Mouse (Mus musculus): Measurements from ENCODE around the gene Rnf208. TPM values are rescaled to one million over a fixed set of nuclear protein-coding genes. Genes with fewer than 3 reads are reported as not detected.

Gene Rnf208
- polyA plus RNA-seq, 1 experiment from 2014 or later: 22.9 TPM

GRCm38 (mm10) chr2:25234050-25234449, 8.0 kb upstream of the Rnf208 start, which contains the start of gene Slc34a3:
Gene Slc34a3 (minus strand): TSS chr2:25234364.
- Histone ChIP-seq H3K4me1 (peaks cover under 1% of the 10 kb centered on the region), H3K9ac (no peak within 1 kb of the TSS), H3K9me3 (replicated peaks) (no peaks in the 10 kb centered on the region), H3K4me3 (replicated peaks) (no peak within 1 kb of the TSS), H3K4me2 (replicated peaks) (no peak within 1 kb of the TSS), H3K27me3 (peaks cover 11% of the 10 kb centered on the region; the same call in 1 of the 2 replicates), H3K27ac (replicated peaks) (no peak within 1 kb of the TSS), H3K36me3 (no peaks in the 10 kb centered on the region)
- ATAC-seq (ENCODE audit: insufficient number of reproducible peaks, low FRiP score, low TSS enrichment, low read depth): no peak
- WGBS: 84% methylated on average over 3 of the region's 3 CpGs

GRCm38 (mm10) chr2:25234551-25235220, 7.4 kb upstream of the Rnf208 start:
- Histone ChIP-seq H3K27ac (replicated peaks) (no peak overlapping the region), H3K4me2 (replicated peaks) (no peak overlapping the region), H3K9ac (no peak overlapping the region), H3K4me1 (no peaks in the 10 kb centered on the region), H3K9me3 (replicated peaks) (no peaks in the 10 kb centered on the region), H3K27me3 (peaks cover 11% of the 10 kb centered on the region; the same call in 1 of the 2 replicates), H3K36me3 (no peaks in the 10 kb centered on the region), H3K4me3 (replicated peaks) (no peak overlapping the region)
- ATAC-seq (ENCODE audit: insufficient number of reproducible peaks, low FRiP score, low TSS enrichment, low read depth): no peak
- WGBS: 56% methylated on average over 5 of the region's 5 CpGs

DNA sequence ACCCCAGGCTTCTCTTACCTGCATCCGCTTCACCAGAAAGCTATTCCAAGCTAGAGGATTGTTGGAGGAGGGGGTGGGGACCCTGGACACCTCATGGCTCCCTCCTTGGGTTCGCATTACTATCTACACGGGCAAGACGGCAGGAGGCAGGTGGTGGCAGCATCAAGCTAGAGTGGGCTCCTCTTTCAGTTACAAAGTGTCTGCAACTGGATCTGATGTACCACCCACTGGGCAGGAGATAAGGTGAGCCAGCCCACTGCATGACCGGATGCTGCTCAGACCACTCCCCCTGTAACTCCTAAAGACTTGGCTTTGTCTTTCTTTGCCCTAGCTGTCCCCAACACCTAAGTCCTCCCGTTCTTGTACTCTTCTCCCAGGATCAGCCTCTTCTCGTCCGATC, 5.4 kb upstream of the Rnf208 start, which contains the start of gene Rnf224:
Gene Rnf224, minus strand, starts transcription at position 174 of the 400 bp plus-strand sequence.
- no peak within 1 kb of the TSS for H3K4me2 ChIP-seq (replicated peaks)
- WGBS: 27% methylated on average over 8 of the region's 8 CpGs
- H3K9ac ChIP-seq: no peak within 1 kb of the TSS

DNA sequence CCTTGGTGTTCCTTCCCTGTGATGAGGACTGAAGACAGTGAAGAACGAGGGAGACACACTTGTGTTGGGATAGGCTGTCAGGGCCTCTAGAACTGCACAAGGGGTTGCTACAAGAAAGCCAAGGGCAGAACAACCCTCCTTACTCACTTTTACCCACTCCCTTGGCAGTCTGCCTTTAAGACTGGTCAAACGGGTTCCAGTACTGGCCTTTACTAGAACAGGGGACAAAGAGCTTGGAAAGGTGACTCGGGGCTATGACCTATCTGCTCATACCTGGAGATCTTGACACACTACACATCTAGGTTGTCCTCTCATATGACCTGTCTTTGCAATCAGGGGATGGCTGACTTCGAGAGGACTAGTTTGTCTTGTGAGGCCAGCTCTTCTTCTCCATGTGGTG, 4.5 kb upstream of the Rnf208 start:
- ATAC-seq (ENCODE audit: insufficient number of reproducible peaks, low FRiP score, low TSS enrichment, low read depth): no peak
- Histone ChIP-seq H3K27ac (replicated peaks) (peak overlapping the region; percentile 55; the same call in 1 of the 2 replicates), H3K9ac (no peak overlapping the region), H3K27me3 (peaks cover 18% of the 10 kb centered on the region), H3K4me1 (peaks cover 24% of the 10 kb centered on the region), H3K9me3 (replicated peaks) (no peaks in the 10 kb centered on the region), H3K4me3 (replicated peaks) (no peak overlapping the region), H3K36me3 (no peaks in the 10 kb centered on the region), H3K4me2 (replicated peaks) (no peak overlapping the region)
- 60% methylated on average over 4 of the region's 4 CpGs for WGBS

More for the DNA sequence above, 5.4 kb upstream of the Rnf208 start, which contains the start of gene Rnf224:
- Histone ChIP-seq H3K4me3 (replicated peaks) (no peak within 1 kb of the TSS), H3K36me3 (no peaks in the 10 kb centered on the region), H3K4me1 (peaks cover 15% of the 10 kb centered on the region), H3K27me3 (peaks cover 9% of the 10 kb centered on the region; the same call in 1 of the 2 replicates), H3K9me3 (replicated peaks) (no peaks in the 10 kb centered on the region), H3K27ac (replicated peaks) (peak within 1 kb of the TSS; percentile 55; the same call in 1 of the 2 replicates)
- ATAC-seq (ENCODE audit: insufficient number of reproducible peaks, low FRiP score, low TSS enrichment, low read depth): no peak

- Histone ChIP-seq H3K4me3 (replicated peaks) (no peak overlapping the region), H3K4me1 (peaks cover 29% of the 10 kb centered on the region), H3K9me3 (replicated peaks) (no peaks in the 10 kb centered on the region), H3K27ac (replicated peaks) (peak overlapping the region; percentile 55), H3K4me2 (replicated peaks) (no peak overlapping the region), H3K9ac (no peak overlapping the region), H3K36me3 (no peaks in the 10 kb centered on the region), H3K27me3 (peaks cover 23% of the 10 kb centered on the region)
- no peak for ATAC-seq (ENCODE audit: insufficient number of reproducible peaks, low FRiP score, low TSS enrichment, low read depth)
These were observed 3.9 kb upstream of the Rnf208 start for GRCm38 (mm10) chr2:25238106-25238505.

DNA sequence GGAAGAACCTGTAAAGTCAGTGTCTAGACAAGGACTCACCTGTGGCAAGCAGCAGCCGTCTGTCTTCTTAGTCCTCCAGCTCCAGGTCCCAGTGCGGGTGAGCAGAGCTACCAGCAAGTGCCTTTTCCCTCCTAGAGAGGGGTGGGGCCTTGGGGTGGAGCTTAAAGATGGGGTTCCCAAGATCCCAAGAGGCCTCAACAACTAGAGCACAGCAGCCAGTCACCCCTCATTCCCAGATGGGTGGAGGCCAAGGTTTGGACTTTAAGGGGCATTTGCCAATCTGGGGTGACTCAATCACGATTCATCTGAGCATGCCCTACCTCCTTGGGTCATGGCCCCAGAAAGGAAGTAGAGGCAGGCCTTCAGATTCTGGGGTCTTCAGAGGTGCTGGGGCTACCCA, 2.3 kb upstream of the Rnf208 start:
- Histone ChIP-seq H3K27me3 (peaks cover 24% of the 10 kb centered on the region), H3K4me1 (peaks cover 29% of the 10 kb centered on the region), H3K4me3 (replicated peaks) (0 out of 2 replicates have a peak overlapping the region, but pooled peaks have one; percentile 1), H3K9me3 (replicated peaks) (no peaks in the 10 kb centered on the region), H3K27ac (replicated peaks) (no peak overlapping the region), H3K9ac (no peak overlapping the region), H3K36me3 (no peaks in the 10 kb centered on the region), H3K4me2 (replicated peaks) (no peak overlapping the region)
- 86% methylated on average over 3 of the region's 3 CpGs for WGBS
- no peak for ATAC-seq (ENCODE audit: insufficient number of reproducible peaks, low FRiP score, low TSS enrichment, low read depth)

DNA sequence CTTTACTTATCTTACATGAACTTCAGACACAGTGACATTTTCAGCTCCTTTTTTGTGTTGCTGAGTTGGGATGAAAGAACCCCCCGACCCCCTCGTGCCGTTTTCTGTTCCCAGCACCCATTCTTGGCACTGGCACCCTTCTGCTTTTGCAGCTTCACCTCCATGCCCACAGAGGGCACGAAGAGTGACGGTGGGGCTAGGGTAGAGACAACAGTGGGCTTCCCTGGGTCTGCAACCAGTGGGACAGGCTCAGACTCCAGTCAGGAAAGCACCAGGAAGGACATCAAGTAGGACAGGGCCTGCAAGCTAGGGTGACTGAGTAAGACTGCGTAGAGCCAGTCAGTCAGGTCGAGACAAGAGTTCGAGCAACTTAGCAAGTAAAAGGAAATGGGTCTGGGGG, 1.7 kb upstream of the Rnf208 start:
- peak overlapping the region; percentile 94 for H3K4me2 ChIP-seq (replicated peaks)
- H3K4me3 ChIP-seq (replicated peaks): peak overlapping the region; percentile 56
- 45% methylated on average over 8 of the region's 8 CpGs for WGBS
- H3K9me3 ChIP-seq (replicated peaks): no peaks in the 10 kb centered on the region
- H3K9ac ChIP-seq: peak overlapping the region; percentile 12; the same call in 1 of the 2 replicates
- peaks cover 29% of the 10 kb centered on the region for H3K4me1 ChIP-seq
- peaks cover 3% of the 10 kb centered on the region; the same call in 1 of the 2 replicates for H3K36me3 ChIP-seq
- peak overlapping the region; percentile 81 for H3K27ac ChIP-seq (replicated peaks)
- H3K27me3 ChIP-seq: peaks cover 24% of the 10 kb centered on the region
- no peak for ATAC-seq (ENCODE audit: insufficient number of reproducible peaks, low FRiP score, low TSS enrichment, low read depth)

- peak overlapping the region; percentile 12 for H3K9ac ChIP-seq
- no peaks in the 10 kb centered on the region for H3K9me3 ChIP-seq (replicated peaks)
- peaks cover 8% of the 10 kb centered on the region; the same call in 1 of the 2 replicates for H3K36me3 ChIP-seq
- WGBS: 1% methylated on average over 29 of the region's 29 CpGs
- H3K4me2 ChIP-seq (replicated peaks): peak overlapping the region; percentile 94
- H3K4me3 ChIP-seq (replicated peaks): peak overlapping the region; percentile 56
- H3K4me1 ChIP-seq: peaks cover 29% of the 10 kb centered on the region
- peak; percentile 71 for ATAC-seq (ENCODE audit: insufficient number of reproducible peaks, low FRiP score, low TSS enrichment, low read depth)
- H3K27me3 ChIP-seq: peaks cover 24% of the 10 kb centered on the region
- H3K27ac ChIP-seq (replicated peaks): peak overlapping the region; percentile 81
These were observed 1.2 kb upstream of the Rnf208 start for GRCm38 (mm10) chr2:25240723-25241437.

- peaks cover 29% of the 10 kb centered on the region for H3K4me1 ChIP-seq
- no peak overlapping the region for H3K9ac ChIP-seq
- H3K9me3 ChIP-seq (replicated peaks): no peaks in the 10 kb centered on the region
- peak; percentile 41 for ATAC-seq (ENCODE audit: insufficient number of reproducible peaks, low FRiP score, low TSS enrichment, low read depth)
- H3K36me3 ChIP-seq: peaks cover 11% of the 10 kb centered on the region; the same call in 1 of the 2 replicates
- peak overlapping the region; percentile 81 for H3K27ac ChIP-seq (replicated peaks)
- H3K4me2 ChIP-seq (replicated peaks): peak overlapping the region; percentile 94
- peak overlapping the region; percentile 56 for H3K4me3 ChIP-seq (replicated peaks)
- H3K27me3 ChIP-seq: peaks cover 24% of the 10 kb centered on the region
- WGBS: 7% methylated on average over 6 of the region's 6 CpGs
These were observed 648 bp upstream of the Rnf208 start for GRCm38 (mm10) chr2:25241438-25241775.

DNA sequence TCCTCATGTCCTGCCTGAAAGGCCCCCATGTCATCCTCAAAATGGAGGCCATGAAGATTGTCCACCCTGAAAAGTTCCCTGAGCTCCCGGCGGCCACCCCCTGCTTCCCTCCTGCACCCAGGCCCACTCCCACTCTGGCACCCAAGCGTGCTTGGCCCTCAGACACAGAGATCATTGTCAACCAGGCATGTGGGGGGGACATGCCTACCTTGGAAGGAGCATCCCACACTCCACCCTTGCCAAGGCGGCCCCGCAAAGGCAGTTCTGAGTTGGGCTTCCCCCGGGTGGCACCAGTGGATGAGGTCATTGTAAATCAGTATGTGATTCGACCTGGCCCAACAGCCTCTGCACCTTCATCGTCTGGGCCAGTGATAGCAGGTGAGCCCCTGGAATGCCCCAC, 1.3 kb downstream of the Rnf208 start:
- Histone ChIP-seq H3K9ac (no peak overlapping the region), H3K4me2 (replicated peaks) (no peak overlapping the region), H3K9me3 (replicated peaks) (no peaks in the 10 kb centered on the region), H3K27ac (replicated peaks) (no peak overlapping the region), H3K4me3 (replicated peaks) (peak overlapping the region; percentile 56; the same call in 1 of the 2 replicates), H3K4me1 (peaks cover 29% of the 10 kb centered on the region), H3K36me3 (peaks cover 22% of the 10 kb centered on the region), H3K27me3 (peaks cover 24% of the 10 kb centered on the region)
- ATAC-seq (ENCODE audit: insufficient number of reproducible peaks, low FRiP score, low TSS enrichment, low read depth): no peak
- WGBS: 71% methylated on average over 8 of the region's 8 CpGs

- Histone ChIP-seq H3K4me3 (replicated peaks) (no peak overlapping the region), H3K9ac (no peak overlapping the region), H3K36me3 (peaks cover 28% of the 10 kb centered on the region), H3K27ac (replicated peaks) (no peak overlapping the region), H3K27me3 (peaks cover 24% of the 10 kb centered on the region), H3K4me2 (replicated peaks) (no peak overlapping the region), H3K4me1 (peaks cover 29% of the 10 kb centered on the region), H3K9me3 (replicated peaks) (no peaks in the 10 kb centered on the region)
- ATAC-seq (ENCODE audit: insufficient number of reproducible peaks, low FRiP score, low TSS enrichment, low read depth): no peak
- 84% methylated on average over 4 of the region's 4 CpGs for WGBS
These were observed 2.1 kb downstream of the Rnf208 start for GRCm38 (mm10) chr2:25244144-25244543.
